Mouse (Mus musculus): ENCODE measurements around the gene Ddo. TPM values are rescaled to one million over a fixed set of nuclear protein-coding genes. Genes with fewer than 3 reads are reported as not detected.

Gene Ddo
- polyA plus RNA-seq, 1 experiment, result 22.6 TPM

GRCm38 (mm10) chr10:40640406-40640805, 10.6 kb downstream of the Ddo start:
- Histone ChIP-seq H3K4me1 (ENCODE audit: control insufficient read depth, insufficient read depth, low read length) (peaks cover 34% of the 10 kb centered on the region), H3K27ac (ENCODE audit: insufficient read depth, low read length) (peak overlapping the region; percentile 23; the same call in 1 of the 2 replicates), H3K4me3 (replicated peaks; ENCODE audit: insufficient read depth, low read depth, low read length) (no peak overlapping the region), H3K27me3 (ENCODE audit: control insufficient read depth, insufficient read depth, low read length) (no peaks in the 10 kb centered on the region)
- TF ChIP-seq POLR2A (IDR thresholded peaks at IDR 0.05; ENCODE audit: borderline replicate concordance, insufficient read depth, low read length) (no peak), CTCF (IDR thresholded peaks at IDR 0.05; ENCODE audit: borderline replicate concordance, insufficient read depth, low read depth, low read length) (no peak)
- no peak for DNase-seq
- 89% methylated on average over 4 of the region's 4 CpGs for WGBS

GRCm38 (mm10) chr10:40641901-40642300, 12.1 kb downstream of the Ddo start:
- H3K4me3 ChIP-seq (replicated peaks; ENCODE audit: insufficient read depth, low read depth, low read length), result no peak overlapping the region
- H3K27ac ChIP-seq (ENCODE audit: insufficient read depth, low read length), result peak overlapping the region; percentile 9; the same call in 1 of the 2 replicates
- TF ChIP-seq POLR2A (IDR thresholded peaks at IDR 0.05; ENCODE audit: borderline replicate concordance, insufficient read depth, low read length) (no peak), CTCF (IDR thresholded peaks at IDR 0.05; ENCODE audit: borderline replicate concordance, insufficient read depth, low read depth, low read length) (no peak)
- DNase-seq, result peak; percentile 70 to 75
- no peaks in the 10 kb centered on the region for H3K27me3 ChIP-seq (ENCODE audit: control insufficient read depth, insufficient read depth, low read length)
- peaks cover 34% of the 10 kb centered on the region for H3K4me1 ChIP-seq (ENCODE audit: control insufficient read depth, insufficient read depth, low read length)
- WGBS, result 19% methylated on average over 7 of the region's 7 CpGs

DNA sequence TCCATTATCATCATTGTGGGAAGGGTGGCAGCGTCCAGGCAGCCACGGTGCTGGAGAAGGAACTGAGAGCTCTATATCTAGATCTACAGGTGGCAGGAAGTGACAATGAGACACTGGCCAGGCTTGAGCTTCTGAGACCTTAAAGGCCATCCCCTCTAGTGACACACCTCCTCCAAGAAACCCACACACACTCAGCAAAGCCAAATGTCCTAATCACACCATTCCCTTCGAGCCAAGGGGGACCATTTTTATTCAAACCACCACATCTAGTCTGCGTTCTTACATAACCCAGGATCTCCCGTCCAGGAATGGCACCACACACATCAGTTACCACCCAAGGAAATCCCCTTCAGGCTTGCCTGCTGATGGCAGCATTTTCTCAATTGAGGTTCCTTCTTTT, 13.3 kb downstream of the Ddo start:
- no peak overlapping the region for H3K4me3 ChIP-seq (replicated peaks; ENCODE audit: insufficient read depth, low read depth, low read length)
- H3K4me1 ChIP-seq (ENCODE audit: control insufficient read depth, insufficient read depth, low read length), result peaks cover 29% of the 10 kb centered on the region
- H3K27ac ChIP-seq (ENCODE audit: insufficient read depth, low read length), result no peak overlapping the region
- no peaks in the 10 kb centered on the region for H3K27me3 ChIP-seq (ENCODE audit: control insufficient read depth, insufficient read depth, low read length)
- TF ChIP-seq POLR2A (IDR thresholded peaks at IDR 0.05; ENCODE audit: borderline replicate concordance, insufficient read depth, low read length), result no peak
- TF ChIP-seq CTCF (IDR thresholded peaks at IDR 0.05; ENCODE audit: borderline replicate concordance, insufficient read depth, low read depth, low read length), result no peak
- 89% methylated on average over 5 of the region's 5 CpGs for WGBS
- no peak for DNase-seq

- DNase-seq, result no peak
- Histone ChIP-seq H3K27me3 (ENCODE audit: control insufficient read depth, insufficient read depth, low read length) (no peaks in the 10 kb centered on the region), H3K27ac (ENCODE audit: insufficient read depth, low read length) (no peak overlapping the region), H3K4me3 (replicated peaks; ENCODE audit: insufficient read depth, low read depth, low read length) (no peak overlapping the region), H3K4me1 (ENCODE audit: control insufficient read depth, insufficient read depth, low read length) (peaks cover 19% of the 10 kb centered on the region)
- TF ChIP-seq POLR2A (IDR thresholded peaks at IDR 0.05; ENCODE audit: borderline replicate concordance, insufficient read depth, low read length) (no peak), CTCF (IDR thresholded peaks at IDR 0.05; ENCODE audit: borderline replicate concordance, insufficient read depth, low read depth, low read length) (no peak)
- WGBS, result 86% methylated on average over 9 of the region's 9 CpGs
Observed at GRCm38 (mm10) chr10:40644456-40644855, 14.6 kb downstream of the Ddo start.

DNA sequence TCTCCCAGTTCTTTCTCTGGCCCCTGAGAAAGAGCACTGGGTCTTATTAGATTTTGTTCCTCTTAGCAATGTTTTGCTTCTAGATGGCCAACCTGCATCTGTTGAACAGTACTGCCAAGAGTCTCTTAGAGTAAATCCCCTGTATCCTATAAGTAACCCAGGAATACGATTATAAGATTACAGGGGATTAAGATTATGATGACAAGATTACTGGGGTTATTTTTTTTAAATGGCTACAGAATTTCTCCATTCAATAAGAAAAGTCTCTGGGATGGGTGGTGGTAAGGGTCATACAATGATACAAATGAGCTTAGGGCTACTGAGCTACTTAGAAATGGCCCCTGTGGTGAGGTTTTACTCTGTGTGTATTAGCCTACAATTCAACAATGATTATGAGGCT, 15.5 kb downstream of the Ddo start:
- 93% methylated on average over 1 of the region's 1 CpGs for WGBS
- H3K27me3 ChIP-seq (ENCODE audit: control insufficient read depth, insufficient read depth, low read length), result no peaks in the 10 kb centered on the region
- peaks cover 11% of the 10 kb centered on the region for H3K4me1 ChIP-seq (ENCODE audit: control insufficient read depth, insufficient read depth, low read length)
- no peak overlapping the region for H3K4me3 ChIP-seq (replicated peaks; ENCODE audit: insufficient read depth, low read depth, low read length)
- no peak overlapping the region for H3K27ac ChIP-seq (ENCODE audit: insufficient read depth, low read length)
- TF ChIP-seq CTCF (IDR thresholded peaks at IDR 0.05; ENCODE audit: borderline replicate concordance, insufficient read depth, low read depth, low read length) (no peak), POLR2A (IDR thresholded peaks at IDR 0.05; ENCODE audit: borderline replicate concordance, insufficient read depth, low read length) (no peak)
- DNase-seq, result no peak

DNA sequence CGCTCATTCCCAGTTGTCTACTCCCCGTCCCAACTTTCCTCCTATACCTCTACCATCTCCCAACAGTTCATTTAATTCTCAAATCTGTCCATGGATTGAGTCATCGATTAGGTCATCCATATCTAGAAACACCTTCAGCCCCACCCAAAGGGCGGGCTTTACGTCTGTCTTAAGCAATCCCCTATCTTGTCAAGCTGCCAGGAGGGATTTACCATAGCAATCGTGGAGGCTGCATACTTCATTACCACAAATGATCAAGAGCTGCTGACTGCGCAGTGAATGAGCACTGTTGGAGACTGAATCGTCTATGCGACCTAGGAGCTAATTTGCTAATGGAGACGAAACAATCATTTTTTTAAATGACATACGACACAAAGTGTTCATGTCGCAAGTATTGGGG, 19.0 kb downstream of the Ddo start:
- no peak overlapping the region for H3K4me3 ChIP-seq (replicated peaks; ENCODE audit: insufficient read depth, low read depth, low read length)
- H3K27ac ChIP-seq (ENCODE audit: insufficient read depth, low read length), result no peak overlapping the region
- DNase-seq, result no peak
- H3K27me3 ChIP-seq (ENCODE audit: control insufficient read depth, insufficient read depth, low read length), result no peaks in the 10 kb centered on the region
- 80% methylated on average over 12 of the region's 12 CpGs for WGBS
- TF ChIP-seq POLR2A (IDR thresholded peaks at IDR 0.05; ENCODE audit: borderline replicate concordance, insufficient read depth, low read length) (no peak), CTCF (IDR thresholded peaks at IDR 0.05; ENCODE audit: borderline replicate concordance, insufficient read depth, low read depth, low read length) (no peak)
- no peaks in the 10 kb centered on the region for H3K4me1 ChIP-seq (ENCODE audit: control insufficient read depth, insufficient read depth, low read length)

DNA sequence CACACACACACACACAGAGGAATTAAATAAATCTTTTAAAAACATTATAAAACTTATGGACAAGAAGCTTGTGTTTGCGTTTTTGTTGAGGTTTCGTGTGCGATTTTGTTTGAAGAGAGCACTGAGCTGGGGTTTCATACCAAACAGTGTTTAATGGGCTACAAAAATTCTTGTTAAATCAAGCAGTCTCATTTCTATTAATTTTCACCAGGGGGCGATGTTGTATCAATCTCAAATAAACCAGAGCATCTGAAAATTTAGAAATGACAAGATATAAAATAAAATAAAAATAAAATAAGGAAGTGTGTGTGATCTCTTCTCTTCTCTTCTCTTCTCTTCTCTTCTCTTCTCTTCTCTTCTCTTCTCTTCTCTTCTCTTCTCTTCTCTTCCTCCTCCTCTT, 19.8 kb downstream of the Ddo start:
- TF ChIP-seq CTCF (IDR thresholded peaks at IDR 0.05; ENCODE audit: borderline replicate concordance, insufficient read depth, low read depth, low read length), result peak; percentile 37; the same call in 1 of the 2 replicates
- no peak for TF ChIP-seq POLR2A (IDR thresholded peaks at IDR 0.05; ENCODE audit: borderline replicate concordance, insufficient read depth, low read length)
- no peak overlapping the region for H3K27ac ChIP-seq (ENCODE audit: insufficient read depth, low read length)
- DNase-seq, result no peak

GRCm38 (mm10) chr10:40651676-40652075, 21.9 kb downstream of the Ddo start:
- H3K27me3 ChIP-seq (ENCODE audit: control insufficient read depth, insufficient read depth, low read length), result no peaks in the 10 kb centered on the region
- no peak for DNase-seq
- no peak overlapping the region for H3K27ac ChIP-seq (ENCODE audit: insufficient read depth, low read length)
- TF ChIP-seq POLR2A (IDR thresholded peaks at IDR 0.05; ENCODE audit: borderline replicate concordance, insufficient read depth, low read length), result no peak
- no peak for TF ChIP-seq CTCF (IDR thresholded peaks at IDR 0.05; ENCODE audit: borderline replicate concordance, insufficient read depth, low read depth, low read length)
- 36% methylated on average over 2 of the region's 2 CpGs for WGBS
- no peaks in the 10 kb centered on the region for H3K4me1 ChIP-seq (ENCODE audit: control insufficient read depth, insufficient read depth, low read length)
- H3K4me3 ChIP-seq (replicated peaks; ENCODE audit: insufficient read depth, low read depth, low read length), result no peak overlapping the region

More for the DNA sequence above, 19.8 kb downstream of the Ddo start:
- H3K4me1 ChIP-seq (ENCODE audit: control insufficient read depth, insufficient read depth, low read length), result no peaks in the 10 kb centered on the region
- no peaks in the 10 kb centered on the region for H3K27me3 ChIP-seq (ENCODE audit: control insufficient read depth, insufficient read depth, low read length)
- H3K4me3 ChIP-seq (replicated peaks; ENCODE audit: insufficient read depth, low read depth, low read length), result no peak overlapping the region
- WGBS, result 30% methylated on average over 4 of the region's 4 CpGs

Data from cerebellum, adult 2 months (tissue).